Mouse (Mus musculus): ENCODE measurements around the gene Arl2. TPM values are rescaled to one million over a fixed set of nuclear protein-coding genes. Genes with fewer than 3 reads are reported as not detected.
"Not testable (repeated sequence)": the region's sequence is repeated elsewhere in the genome, so short reads cannot be mapped to it uniquely, and the experiment has no call there.

Arl2 gene
- polyA plus RNA-seq, 1 experiment: not detected

DNA sequence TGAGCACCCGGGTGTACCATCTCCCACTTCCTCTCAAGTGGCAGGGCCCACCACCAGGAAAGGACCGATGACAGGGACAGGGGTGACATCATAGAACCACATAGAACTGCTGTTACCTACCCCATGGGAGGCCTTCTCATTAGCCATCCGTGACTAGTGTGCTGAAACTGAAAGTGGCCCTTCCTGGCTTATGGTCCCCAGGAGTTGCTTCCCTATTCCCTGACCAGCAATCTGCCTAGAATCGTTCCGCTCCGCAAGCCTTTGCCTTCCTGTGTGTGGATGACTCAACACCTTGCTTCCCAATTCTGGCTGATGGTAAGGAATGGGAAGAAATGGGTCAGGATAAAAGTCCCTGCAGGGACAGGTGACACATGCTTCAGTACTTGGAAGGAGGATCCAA, 15.9 kb upstream of the Arl2 start:
- 77% methylated on average over 6 of the region's 6 CpGs for WGBS
- TF ChIP-seq POLR2A (IDR thresholded peaks at IDR 0.05; ENCODE audit: insufficient read depth, low read depth, low read length): no peak
- TF ChIP-seq CTCF (IDR thresholded peaks at IDR 0.05; ENCODE audit: insufficient read depth, low read depth, low read length): no peak
- H3K4me1 ChIP-seq (ENCODE audit: control insufficient read depth, insufficient read depth, low read length): no peaks in the 10 kb centered on the region
- H3K27ac ChIP-seq (ENCODE audit: insufficient read depth, low read depth, low read length): no peak overlapping the region
- no peak overlapping the region for H3K4me3 ChIP-seq (ENCODE audit: insufficient read depth, low read depth, low read length)

DNA sequence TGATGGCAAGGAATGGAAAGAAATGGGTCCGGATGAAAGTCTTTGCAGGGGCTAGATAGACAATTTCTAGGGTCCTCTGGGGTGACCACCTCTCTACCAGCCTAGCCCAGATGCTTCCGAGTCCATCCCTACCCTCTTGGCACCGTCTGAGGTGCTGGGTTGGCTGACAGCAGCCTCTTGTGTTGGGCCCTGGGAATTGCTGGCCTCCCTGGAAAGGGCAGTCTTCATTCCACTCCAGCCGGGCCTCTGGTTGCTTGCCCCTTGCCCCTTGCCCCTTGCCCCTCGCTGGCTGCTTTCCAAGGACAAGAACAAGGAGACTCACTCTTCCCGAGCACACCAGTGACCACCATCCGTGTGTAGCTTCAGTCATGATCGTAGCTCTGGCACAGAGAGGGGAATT, 15.0 kb upstream of the Arl2 start:
- H3K27ac ChIP-seq (ENCODE audit: insufficient read depth, low read depth, low read length): no peak overlapping the region
- no peaks in the 10 kb centered on the region for H3K4me1 ChIP-seq (ENCODE audit: control insufficient read depth, insufficient read depth, low read length)
- WGBS: 68% methylated on average over 8 of the region's 8 CpGs
- TF ChIP-seq POLR2A (IDR thresholded peaks at IDR 0.05; ENCODE audit: insufficient read depth, low read depth, low read length): no peak
- no peak for TF ChIP-seq CTCF (IDR thresholded peaks at IDR 0.05; ENCODE audit: insufficient read depth, low read depth, low read length)
- H3K4me3 ChIP-seq (ENCODE audit: insufficient read depth, low read depth, low read length): no peak overlapping the region

DNA sequence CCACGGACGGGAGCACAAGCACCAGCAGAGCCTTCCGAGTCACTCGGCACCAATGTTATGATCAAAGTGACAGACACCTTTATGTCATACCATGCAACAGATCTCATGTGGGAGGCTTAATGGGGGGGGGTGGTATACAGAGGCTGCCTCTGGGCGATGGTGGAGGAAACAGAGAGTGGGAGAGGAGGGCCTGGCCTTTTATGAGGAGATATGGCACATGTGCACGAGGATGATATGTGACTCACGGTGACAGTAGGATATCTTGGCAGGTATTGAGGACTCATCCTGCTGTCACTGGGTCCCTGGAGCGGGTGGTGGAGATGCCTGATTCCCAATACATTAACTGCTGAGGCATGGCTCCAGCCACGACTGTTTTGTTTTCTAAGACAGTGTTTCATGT, 13.8 kb upstream of the Arl2 start:
- Histone ChIP-seq H3K4me1 (ENCODE audit: control insufficient read depth, insufficient read depth, low read length) (no peaks in the 10 kb centered on the region), H3K27ac (ENCODE audit: insufficient read depth, low read depth, low read length) (no peak overlapping the region), H3K4me3 (ENCODE audit: insufficient read depth, low read depth, low read length) (no peak overlapping the region)
- 87% methylated on average over 9 of the region's 9 CpGs for WGBS
- no peak for TF ChIP-seq CTCF (IDR thresholded peaks at IDR 0.05; ENCODE audit: insufficient read depth, low read depth, low read length)
- TF ChIP-seq POLR2A (IDR thresholded peaks at IDR 0.05; ENCODE audit: insufficient read depth, low read depth, low read length): no peak

DNA sequence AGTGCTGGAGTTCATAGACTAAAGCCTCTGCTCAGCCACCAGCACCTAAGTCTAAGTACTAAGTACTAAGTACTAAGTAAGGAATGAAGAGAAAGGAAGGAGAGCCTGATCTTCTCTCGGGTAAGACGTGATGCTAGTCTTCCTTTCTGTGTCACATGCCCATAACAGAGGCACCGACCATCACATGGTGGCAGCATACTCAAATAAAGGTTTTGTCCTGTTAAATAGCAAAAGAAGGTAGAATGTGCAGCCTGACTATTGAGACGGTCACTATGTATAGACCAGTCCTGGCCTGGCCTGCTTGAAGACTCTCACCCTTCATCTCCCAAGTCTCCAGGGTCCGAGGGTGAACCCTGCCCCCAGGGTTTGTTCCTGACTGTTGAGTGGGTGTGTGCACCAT, 3.5 kb upstream of the Arl2 start:
- WGBS: 81% methylated on average over 5 of the region's 5 CpGs
- Histone ChIP-seq H3K4me1 (ENCODE audit: control insufficient read depth, insufficient read depth, low read length) (peaks cover 2% of the 10 kb centered on the region), H3K4me3 (ENCODE audit: insufficient read depth, low read depth, low read length) (no peak overlapping the region), H3K27ac (ENCODE audit: insufficient read depth, low read depth, low read length) (no peak overlapping the region)
- TF ChIP-seq POLR2A (IDR thresholded peaks at IDR 0.05; ENCODE audit: insufficient read depth, low read depth, low read length) (no peak), CTCF (IDR thresholded peaks at IDR 0.05; ENCODE audit: insufficient read depth, low read depth, low read length) (no peak)

DNA sequence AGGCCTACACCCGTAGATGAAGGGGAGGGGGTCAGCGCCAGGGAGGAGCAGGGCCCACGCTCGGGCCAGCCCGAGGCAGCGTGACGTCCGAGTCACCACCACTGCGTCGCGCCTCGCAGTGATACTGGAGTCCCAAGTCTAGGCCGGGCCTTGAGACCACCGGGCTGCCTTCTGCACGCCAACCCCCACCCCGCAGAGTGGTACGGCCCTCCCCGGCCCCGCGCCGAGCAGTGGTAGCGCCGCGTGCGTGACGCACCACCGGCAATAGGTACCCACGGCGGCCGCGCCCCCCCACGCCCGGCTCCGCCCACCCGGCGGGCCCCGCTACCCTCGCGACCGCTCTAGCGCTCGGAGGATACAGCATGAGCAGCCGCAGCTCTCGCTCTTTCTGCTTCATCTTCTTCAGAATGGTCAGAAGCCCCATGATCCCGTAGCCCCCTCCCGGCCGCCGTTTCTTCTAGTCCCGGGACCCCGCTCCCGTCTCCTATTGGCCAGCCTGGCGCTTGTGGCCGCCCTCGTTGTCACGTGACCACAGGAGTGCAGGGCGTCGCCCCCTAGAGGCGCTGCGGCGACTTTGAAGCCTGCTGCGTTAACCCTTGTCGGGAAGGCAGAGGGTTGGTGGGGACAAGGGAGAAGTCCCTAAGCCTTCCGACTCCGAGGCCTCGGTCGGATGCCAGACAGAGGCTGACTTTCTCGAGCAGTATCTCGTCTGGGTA, 512 bp downstream of the Arl2 start, which contains the start of gene Batf2:
TSS of gene Batf2 (plus strand) at position 306 of the 716 bp plus-strand sequence.
- TF ChIP-seq CTCF (IDR thresholded peaks at IDR 0.05; ENCODE audit: insufficient read depth, low read depth, low read length) (peak; percentile 90), POLR2A (IDR thresholded peaks at IDR 0.05; ENCODE audit: insufficient read depth, low read depth, low read length) (peak; percentile 41; the same call in 1 of the 2 replicates)
- 1% methylated on average over 68 of the region's 68 CpGs for WGBS
- peak within 1 kb of the TSS; percentile 98 for H3K27ac ChIP-seq (ENCODE audit: insufficient read depth, low read depth, low read length)
- H3K4me1 ChIP-seq (ENCODE audit: control insufficient read depth, insufficient read depth, low read length): peaks cover 11% of the 10 kb centered on the region
- H3K4me3 ChIP-seq (ENCODE audit: insufficient read depth, low read depth, low read length): peak within 1 kb of the TSS; percentile 73

DNA sequence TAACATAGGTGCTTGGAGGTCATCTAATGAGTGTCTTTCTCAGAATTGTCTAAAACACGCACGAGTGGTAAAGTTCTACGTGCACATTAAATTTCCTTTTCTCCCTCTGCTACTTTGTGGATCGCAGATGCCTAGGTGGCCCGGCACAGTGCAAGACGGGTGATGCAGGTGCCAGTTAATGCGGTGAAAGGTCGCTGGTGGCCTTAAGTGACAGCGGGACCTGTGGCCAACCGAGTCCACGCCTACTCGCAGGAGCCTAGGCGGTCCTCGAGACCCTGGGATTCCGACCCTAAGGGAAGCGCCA, 1.0 kb downstream of the Arl2 start:
- Histone ChIP-seq H3K4me1 (ENCODE audit: control insufficient read depth, insufficient read depth, low read length) (peaks cover 11% of the 10 kb centered on the region), H3K4me3 (ENCODE audit: insufficient read depth, low read depth, low read length) (peak overlapping the region; percentile 73), H3K27ac (ENCODE audit: insufficient read depth, low read depth, low read length) (peak overlapping the region; percentile 86)
- no peak for TF ChIP-seq CTCF (IDR thresholded peaks at IDR 0.05; ENCODE audit: insufficient read depth, low read depth, low read length)
- TF ChIP-seq POLR2A (IDR thresholded peaks at IDR 0.05; ENCODE audit: insufficient read depth, low read depth, low read length): no peak
- under 1% methylated on average over 16 of the region's 16 CpGs for WGBS

GRCm38 (mm10) chr19:6139701-6140100, 1.6 kb downstream of the Arl2 start:
- peaks cover 11% of the 10 kb centered on the region for H3K4me1 ChIP-seq (ENCODE audit: control insufficient read depth, insufficient read depth, low read length)
- H3K4me3 ChIP-seq (ENCODE audit: insufficient read depth, low read depth, low read length): peak overlapping the region; percentile 14; the same call in 1 of the 2 replicates
- WGBS: 87% methylated on average over 6 of the region's 6 CpGs
- H3K27ac ChIP-seq (ENCODE audit: insufficient read depth, low read depth, low read length): no peak overlapping the region
- no peak for TF ChIP-seq POLR2A (IDR thresholded peaks at IDR 0.05; ENCODE audit: insufficient read depth, low read depth, low read length)
- no peak for TF ChIP-seq CTCF (IDR thresholded peaks at IDR 0.05; ENCODE audit: insufficient read depth, low read depth, low read length)

DNA sequence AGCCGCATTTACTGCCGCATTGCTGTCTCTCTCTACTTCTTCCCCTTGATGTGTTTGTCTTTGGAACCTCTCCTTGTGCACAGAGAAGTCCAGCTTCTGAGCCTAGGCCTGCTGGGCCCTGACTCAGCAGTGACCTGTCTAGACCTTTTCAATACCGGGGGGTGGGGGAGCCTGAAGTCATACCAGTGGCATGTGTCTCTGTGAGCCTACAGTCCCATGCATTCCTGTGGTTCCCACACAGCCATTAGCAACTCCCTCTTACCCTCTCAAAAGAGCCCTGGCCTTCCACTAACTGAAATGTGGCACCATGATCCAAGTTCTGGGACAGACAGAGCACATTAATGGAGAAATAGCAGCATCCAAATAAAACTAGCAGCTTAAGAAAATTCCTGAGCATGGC, 5.0 kb downstream of the Arl2 start:
- Histone ChIP-seq H3K4me3 (ENCODE audit: insufficient read depth, low read depth, low read length) (no peak overlapping the region), H3K27ac (ENCODE audit: insufficient read depth, low read depth, low read length) (no peak overlapping the region), H3K4me1 (ENCODE audit: control insufficient read depth, insufficient read depth, low read length) (peaks cover 11% of the 10 kb centered on the region)
- WGBS: 84% methylated on average over 3 of the region's 3 CpGs
- TF ChIP-seq CTCF (IDR thresholded peaks at IDR 0.05; ENCODE audit: insufficient read depth, low read depth, low read length) (no peak), POLR2A (IDR thresholded peaks at IDR 0.05; ENCODE audit: insufficient read depth, low read depth, low read length) (no peak)

- not testable (repeated sequence) for H3K4me3 ChIP-seq (ENCODE audit: insufficient read depth, low read depth, low read length); H3K27ac ChIP-seq (ENCODE audit: insufficient read depth, low read depth, low read length); H3K4me1 ChIP-seq (ENCODE audit: control insufficient read depth, insufficient read depth, low read length)
- WGBS: 39% methylated on average over 1 of the region's 1 CpGs
Observed at GRCm38 (mm10) chr19:6133197-6133596, 8.2 kb downstream of the Arl2 start.

Data from olfactory bulb, adult 2 months (tissue).